Mouse (Mus musculus) bone marrow, adult 2 months (tissue): ENCODE results near the gene Smtnl2. TPM values are rescaled to one million over a fixed set of nuclear protein-coding genes. Genes with fewer than 3 reads are reported as not detected.

Source experiments
- H3K27ac ChIP-seq: fragments of 200-500 bp; 2 replicates; pipeline ENCODE4 v1.5.1; 2012; ENCODE audit warnings: low read depth, mild to moderate bottlenecking, control low read depth, inconsistent platforms, low read length; ENCODE audit not compliant: control insufficient read depth, poor library complexity, insufficient read depth
- H3K4me1 ChIP-seq: fragments of 200-500 bp; 2 replicates; pipeline ENCODE4 v1.6.1; 2011; ENCODE audit warnings: low read length; ENCODE audit not compliant: control insufficient read depth, insufficient read depth
- H3K4me3 ChIP-seq: fragments of 200-500 bp; replicated peaks from 2 replicates; pipeline ENCODE3; 2011; ENCODE audit warnings: mild to moderate bottlenecking, low read depth, low read length, control low read depth; ENCODE audit not compliant: control insufficient read depth
- CTCF ChIP-seq: fragments of 200-500 bp; IDR thresholded peaks from 2 replicates; pipeline ENCODE4 v1.5.1; 2011; ENCODE audit warnings: low read length, control low read depth; ENCODE audit not compliant: control insufficient read depth, insufficient read depth
- POLR2A ChIP-seq: fragments of 200-500 bp; IDR thresholded peaks from 2 replicates; pipeline ENCODE4 v1.6.1; 2011; ENCODE audit warnings: low read depth, mild to moderate bottlenecking, control low read depth, low read length, borderline replicate concordance; ENCODE audit not compliant: control insufficient read depth
- WGBS: fragments of 180-500 bp; shearing (Covaris S2); methylation state at CpG from one replicate; pipeline ENCODE4 v1.1.7; 2018; 5-methylcytosine and 5-hydroxymethylcytosine counted together
- polyA plus RNA-seq: library from polyadenylated mRNA; stranded (reverse); fragments of >200 nt; gene quantifications from 2 replicates; pipeline ENCODE4 v1.2.4, GENCODE M21; 2011; ENCODE audit warnings: low replicate concordance; ENCODE audit not compliant: missing spikeins, insufficient read depth, insufficient read length

Gene Smtnl2
- polyA plus RNA-seq, 1 experiment, result 5.6 TPM

GRCm38 (mm10) chr11:72364526-72364925, 47.0 kb downstream of the Smtnl2 start:
- WGBS, result 60% methylated on average over 5 of the region's 5 CpGs
- Histone ChIP-seq H3K4me3 (no peak overlapping the region), H3K4me1 (peaks cover 2% of the 10 kb centered on the region; the same call in 1 of the 2 replicates), H3K27ac (no peak overlapping the region)
- TF ChIP-seq POLR2A (no peak), CTCF (no peak)

- TF ChIP-seq CTCF (no peak), POLR2A (no peak)
- Histone ChIP-seq H3K4me3 (no peak overlapping the region), H3K4me1 (peaks cover 2% of the 10 kb centered on the region; the same call in 1 of the 2 replicates), H3K27ac (no peak overlapping the region)
- WGBS, result 44% methylated on average over 8 of the region's 8 CpGs
These were observed 47.8 kb downstream of the Smtnl2 start for GRCm38 (mm10) chr11:72363523-72364240.

GRCm38 (mm10) chr11:72362347-72362741, 49.2 kb downstream of the Smtnl2 start, which contains the start of gene Tekt1:
Gene Tekt1 (minus strand): TSS chr11:72362442.
- TF ChIP-seq POLR2A (no peak), CTCF (no peak)

GRCm38 (mm10) chr11:72361385-72362346, 49.8 kb downstream of the Smtnl2 start:
- H3K4me3 ChIP-seq, result no peak overlapping the region
- peaks cover 2% of the 10 kb centered on the region; the same call in 1 of the 2 replicates for H3K4me1 ChIP-seq
- WGBS, result 18% methylated on average over 42 of the region's 42 CpGs
- no peak for TF ChIP-seq POLR2A
- H3K27ac ChIP-seq, result no peak overlapping the region

More at GRCm38 (mm10) chr11:72362347-72362741, 49.2 kb downstream of the Smtnl2 start, which contains the start of gene Tekt1:
- peaks cover 2% of the 10 kb centered on the region; the same call in 1 of the 2 replicates for H3K4me1 ChIP-seq
- H3K27ac ChIP-seq, result no peak within 1 kb of the TSS
- no peak within 1 kb of the TSS for H3K4me3 ChIP-seq
- 21% methylated on average over 10 of the region's 10 CpGs for WGBS

GRCm38 (mm10) chr11:72354971-72355728, 56.4 kb downstream of the Smtnl2 start:
- no peaks in the 10 kb centered on the region for H3K4me1 ChIP-seq
- WGBS, result 28% methylated on average over 20 of the region's 20 CpGs
- H3K4me3 ChIP-seq, result no peak overlapping the region
- H3K27ac ChIP-seq, result no peak overlapping the region
- TF ChIP-seq POLR2A (no peak), CTCF (peak; percentile 89)

- no peaks in the 10 kb centered on the region for H3K4me1 ChIP-seq
- TF ChIP-seq CTCF, result no peak
- no peak for TF ChIP-seq POLR2A
- no peak overlapping the region for H3K4me3 ChIP-seq
- 75% methylated on average over 3 of the region's 3 CpGs for WGBS
- H3K27ac ChIP-seq, result no peak overlapping the region
These were observed 58.3 kb downstream of the Smtnl2 start for GRCm38 (mm10) chr11:72353186-72353585.

GRCm38 (mm10) chr11:72352272-72352671, 59.2 kb downstream of the Smtnl2 start:
- no peaks in the 10 kb centered on the region for H3K4me1 ChIP-seq
- H3K27ac ChIP-seq, result no peak overlapping the region
- H3K4me3 ChIP-seq, result no peak overlapping the region
- 6% methylated on average over 1 of the region's 1 CpGs for WGBS
- TF ChIP-seq CTCF, result no peak
